Mouse (Mus musculus) midbrain, embryonic 16.5 days (tissue): ENCODE measurements at regions not wholly inside any gene's neighbourhood (a gene's known extent, or its start where the extent isn't known, plus 50 kb on each side); places are given as distances from the start of the nearest gene placed in this dataset.
"Not testable (repeated sequence)": the region's sequence is repeated elsewhere in the genome, so short reads cannot be mapped to it uniquely, and the experiment has no call there.

ENCODE experiments used
- ATAC-seq: fragments of 200-750 bp; cut with Nextera tagmentation; 2 replicates; pipeline ENCODE4 v1.8.0; 2017; ENCODE audit warnings: moderate TSS enrichment
- H3K27ac ChIP-seq: fragments of 300-500 bp; sonication (generic); 2 replicates; pipeline ENCODE4 v1.5.1; 2014; ENCODE audit warnings: mild to moderate bottlenecking, low read length, mixed read lengths
- H3K27me3 ChIP-seq: fragments of 300-500 bp; sonication (generic); 2 replicates; pipeline ENCODE4 v1.6.1; 2014; ENCODE audit warnings: low read depth, low read length, mixed read lengths; ENCODE audit not compliant: control insufficient read depth, insufficient read depth
- H3K36me3 ChIP-seq: fragments of 300-500 bp; sonication (generic); 2 replicates; pipeline ENCODE4 v1.6.1; 2014; ENCODE audit warnings: mild to moderate bottlenecking, low read length, moderate library complexity, mixed read lengths; ENCODE audit not compliant: control insufficient read depth, insufficient read depth
- H3K4me1 ChIP-seq: fragments of 300-500 bp; sonication (generic); 2 replicates; pipeline ENCODE4 v1.6.1; 2014; ENCODE audit warnings: mild to moderate bottlenecking, low read length, mixed read lengths; ENCODE audit not compliant: control insufficient read depth, insufficient read depth
- H3K4me2 ChIP-seq: fragments of 300-500 bp; sonication (generic); 2 replicates; pipeline ENCODE4 v1.6.1; 2014; ENCODE audit warnings: mild to moderate bottlenecking, low read length, mixed read lengths
- H3K4me3 ChIP-seq: fragments of 300-500 bp; sonication (generic); 2 replicates; pipeline ENCODE4 v1.5.1; 2014; ENCODE audit warnings: low read depth, mild to moderate bottlenecking, low read length, moderate library complexity, mixed read lengths
- H3K9ac ChIP-seq: fragments of 300-500 bp; sonication (generic); 2 replicates; pipeline ENCODE4 v1.6.1; 2014; ENCODE audit warnings: low read depth, low read length, mixed read lengths
- H3K9me3 ChIP-seq: fragments of 300-500 bp; sonication (generic); replicated peaks from 2 replicates; pipeline ENCODE4 v1.6.1; 2014; ENCODE audit warnings: mild to moderate bottlenecking, low read length, mixed read lengths; ENCODE audit not compliant: control insufficient read depth, poor library complexity, severe bottlenecking
- WGBS: fragments of 180-500 bp; shearing (Covaris S2); extraction: QIAGEN DNeasy Blood & Tissue Kit; methylation state at CpG from one replicate; pipeline ENCODE4 v1.1.7; 2014; 5-methylcytosine and 5-hydroxymethylcytosine counted together

DNA sequence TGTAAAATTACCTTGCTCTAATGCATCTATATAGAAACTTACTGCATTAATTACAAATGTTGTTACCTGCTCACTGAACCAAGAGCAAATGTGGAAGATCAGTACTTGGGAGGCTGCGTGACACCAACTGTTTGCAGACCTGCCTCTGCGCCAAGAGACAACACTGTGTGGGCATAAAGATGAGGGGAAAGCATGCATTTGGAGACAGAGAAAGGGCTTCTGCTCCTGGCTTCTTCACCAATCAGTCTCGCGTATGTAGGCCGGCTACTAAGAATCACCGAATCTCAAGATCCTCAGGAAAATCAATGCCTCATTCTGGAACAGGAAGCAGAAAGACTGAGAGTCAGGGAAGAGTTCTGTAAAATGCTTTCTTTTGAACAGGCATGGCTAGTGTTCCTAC, 89.6 kb upstream of the Galnt18 start:
- Histone ChIP-seq H3K9ac (no peak overlapping the region), H3K4me2 (no peak overlapping the region), H3K4me3 (no peak overlapping the region), H3K27me3 (no peaks in the 10 kb centered on the region), H3K9me3 (no peaks in the 10 kb centered on the region), H3K4me1 (no peaks in the 10 kb centered on the region), H3K36me3 (no peaks in the 10 kb centered on the region), H3K27ac (no peak overlapping the region)
- ATAC-seq: no peak
- WGBS: 97% methylated on average over 6 of the region's 6 CpGs

DNA sequence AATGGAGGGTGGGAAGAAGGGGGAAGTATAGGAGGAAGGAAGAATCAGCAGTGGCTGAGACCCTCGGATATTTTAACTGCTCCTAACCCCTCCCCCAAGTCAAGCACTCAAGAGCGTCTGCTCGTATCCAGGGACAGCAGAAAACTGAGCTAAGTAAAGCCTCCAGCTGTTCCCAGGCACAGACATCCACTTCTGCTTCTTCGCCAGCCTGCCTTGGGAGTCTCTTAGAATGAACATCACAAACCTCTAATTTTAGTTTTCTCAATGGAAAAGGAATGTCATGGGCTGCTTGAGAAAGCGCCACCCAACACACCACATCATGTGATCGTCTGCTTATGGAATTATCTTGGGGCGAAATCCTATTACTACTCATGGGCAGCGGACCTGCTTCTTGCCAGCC, 83.3 kb upstream of the Galnt18 start:
- Histone ChIP-seq H3K4me3 (no peak overlapping the region), H3K27me3 (no peaks in the 10 kb centered on the region), H3K36me3 (no peaks in the 10 kb centered on the region), H3K4me1 (no peaks in the 10 kb centered on the region), H3K9ac (no peak overlapping the region), H3K9me3 (no peaks in the 10 kb centered on the region), H3K27ac (no peak overlapping the region), H3K4me2 (no peak overlapping the region)
- WGBS: 63% methylated on average over 8 of the region's 8 CpGs
- no peak for ATAC-seq

DNA sequence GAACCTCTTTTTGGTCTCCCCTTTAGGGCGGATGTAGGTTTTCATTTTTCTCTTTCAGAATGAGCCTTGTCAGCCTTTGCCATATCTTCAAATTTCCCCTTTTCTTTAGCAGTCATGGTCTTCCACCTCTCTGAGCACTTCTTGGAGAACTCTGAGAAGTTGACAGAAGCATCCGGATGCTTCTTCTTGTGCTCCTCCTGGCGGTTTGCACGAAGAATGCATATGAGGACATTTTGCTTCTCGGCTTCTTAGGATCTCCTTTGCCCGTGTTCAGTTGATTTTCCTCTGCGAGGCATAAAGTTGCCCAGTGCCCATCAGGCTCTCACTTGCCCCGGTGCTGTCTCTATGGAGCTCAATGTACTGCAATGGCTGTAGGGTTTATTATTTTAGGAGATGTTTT, 78.5 kb upstream of the Galnt18 start:
- H3K36me3 ChIP-seq, H3K27me3 ChIP-seq, H3K4me1 ChIP-seq, H3K4me3 ChIP-seq, H3K27ac ChIP-seq, H3K9me3 ChIP-seq, H3K9ac ChIP-seq, ATAC-seq, H3K4me2 ChIP-seq: not testable (repeated sequence)
- whole genome bisulfite sequencing: 84% methylated on average over 8 of the region's 8 CpGs

DNA sequence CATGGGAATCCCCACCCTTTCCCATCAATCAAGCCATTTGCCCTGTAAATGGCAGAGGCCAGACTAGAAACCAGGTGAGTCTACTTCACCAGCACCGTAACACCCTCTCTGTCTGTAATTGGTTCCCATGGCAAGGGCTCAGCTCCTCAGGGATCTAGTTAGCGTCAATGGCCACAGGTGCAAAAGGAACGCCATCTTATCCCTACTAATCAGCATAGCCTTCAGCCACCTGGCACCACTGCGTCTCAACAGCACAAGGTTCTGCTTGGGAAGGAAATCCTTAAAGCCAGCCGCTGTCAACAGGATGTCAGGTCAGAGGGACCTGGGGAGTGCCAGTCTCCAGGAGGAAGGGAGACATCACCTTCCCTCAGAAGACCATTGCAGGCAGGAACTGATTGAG, 77.2 kb upstream of the Galnt18 start:
- peak; percentile 39; the same call in 1 of the 2 replicates for ATAC-seq
- H3K27ac ChIP-seq: no peak overlapping the region
- no peaks in the 10 kb centered on the region; the same call in 1 of the 2 replicates for H3K4me1 ChIP-seq
- no peak overlapping the region for H3K4me2 ChIP-seq
- H3K27me3 ChIP-seq: no peaks in the 10 kb centered on the region
- H3K4me3 ChIP-seq: no peak overlapping the region
- no peak overlapping the region for H3K9ac ChIP-seq
- no peaks in the 10 kb centered on the region for H3K36me3 ChIP-seq
- no peaks in the 10 kb centered on the region for H3K9me3 ChIP-seq
- WGBS: 47% methylated on average over 5 of the region's 5 CpGs

DNA sequence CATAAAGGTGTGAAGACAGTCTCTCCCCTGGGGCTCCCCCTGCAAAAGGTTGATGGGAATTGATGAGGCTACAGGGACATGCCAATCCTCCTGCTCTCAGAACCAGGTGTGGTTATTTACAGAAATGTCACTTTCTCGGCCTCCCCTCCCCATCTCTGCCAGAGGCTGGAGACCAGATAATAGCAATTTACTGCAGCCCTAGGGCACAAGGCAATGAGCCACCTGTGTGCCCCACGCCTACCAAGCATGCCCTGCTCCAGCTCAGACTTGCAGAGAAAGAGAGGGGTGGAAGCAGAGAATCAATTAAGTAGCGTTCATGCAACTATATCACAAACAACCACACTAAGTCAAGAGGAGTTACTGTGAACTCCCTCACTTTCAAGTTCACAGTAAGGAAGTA, 75.5 kb upstream of the Galnt18 start:
- Histone ChIP-seq H3K27ac (no peak overlapping the region), H3K4me2 (no peak overlapping the region), H3K4me3 (no peak overlapping the region), H3K9ac (no peak overlapping the region), H3K9me3 (no peaks in the 10 kb centered on the region), H3K36me3 (no peaks in the 10 kb centered on the region), H3K27me3 (no peaks in the 10 kb centered on the region), H3K4me1 (no peaks in the 10 kb centered on the region; the same call in 1 of the 2 replicates)
- ATAC-seq: no peak
- WGBS: 68% methylated on average over 3 of the region's 3 CpGs

DNA sequence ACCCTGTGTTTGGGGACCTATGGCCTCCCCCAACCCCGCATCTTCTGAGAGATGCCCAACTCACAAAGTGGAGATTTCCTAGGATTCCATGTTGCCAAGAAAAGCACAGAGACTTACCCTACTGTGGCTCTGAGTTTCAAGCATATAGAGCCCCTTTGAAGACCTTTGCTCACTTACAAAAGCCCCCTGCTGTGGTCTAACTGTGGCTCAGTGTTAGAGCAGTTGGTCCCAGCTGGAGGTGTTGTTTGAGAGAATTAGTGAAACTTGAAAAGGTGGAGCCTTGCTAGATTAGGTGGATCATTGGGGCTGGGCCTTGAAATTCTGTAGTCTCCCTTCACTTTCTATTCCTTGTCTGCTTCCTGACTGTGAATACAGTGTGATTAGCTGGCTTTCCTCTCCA, 66.6 kb upstream of the Galnt18 start:
- no peak for ATAC-seq
- Histone ChIP-seq H3K27ac (no peak overlapping the region), H3K4me3 (no peak overlapping the region), H3K9me3 (no peaks in the 10 kb centered on the region), H3K4me2 (no peak overlapping the region), H3K4me1 (no peaks in the 10 kb centered on the region), H3K36me3 (no peaks in the 10 kb centered on the region), H3K9ac (no peak overlapping the region), H3K27me3 (no peaks in the 10 kb centered on the region)
- WGBS: 28% methylated on average over 1 of the region's 1 CpGs

DNA sequence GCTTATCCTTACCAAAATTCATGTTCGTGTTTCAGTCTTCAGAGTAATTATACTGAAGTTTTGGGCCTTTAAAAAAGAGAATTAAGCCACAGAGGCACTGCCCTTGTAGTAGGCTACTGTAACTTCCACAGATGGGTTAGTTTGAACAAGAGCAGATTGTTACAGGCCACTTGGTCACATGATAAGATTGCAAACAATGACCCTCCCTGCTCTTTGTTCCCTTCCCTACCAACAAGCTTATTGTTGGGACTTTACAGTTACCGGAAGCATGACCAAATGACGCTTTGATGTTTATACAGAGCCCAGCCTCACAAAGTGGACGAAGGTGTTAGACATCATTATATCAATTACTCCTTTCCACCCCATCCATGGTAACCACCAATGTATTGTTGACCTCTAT, 63.9 kb upstream of the Galnt18 start:
- ATAC-seq: no peak
- Histone ChIP-seq H3K4me3 (no peak overlapping the region), H3K4me2 (no peak overlapping the region), H3K4me1 (no peaks in the 10 kb centered on the region), H3K9me3 (no peaks in the 10 kb centered on the region), H3K27me3 (no peaks in the 10 kb centered on the region), H3K36me3 (no peaks in the 10 kb centered on the region), H3K9ac (no peak overlapping the region), H3K27ac (no peak overlapping the region)
- 92% methylated on average over 4 of the region's 4 CpGs for WGBS

DNA sequence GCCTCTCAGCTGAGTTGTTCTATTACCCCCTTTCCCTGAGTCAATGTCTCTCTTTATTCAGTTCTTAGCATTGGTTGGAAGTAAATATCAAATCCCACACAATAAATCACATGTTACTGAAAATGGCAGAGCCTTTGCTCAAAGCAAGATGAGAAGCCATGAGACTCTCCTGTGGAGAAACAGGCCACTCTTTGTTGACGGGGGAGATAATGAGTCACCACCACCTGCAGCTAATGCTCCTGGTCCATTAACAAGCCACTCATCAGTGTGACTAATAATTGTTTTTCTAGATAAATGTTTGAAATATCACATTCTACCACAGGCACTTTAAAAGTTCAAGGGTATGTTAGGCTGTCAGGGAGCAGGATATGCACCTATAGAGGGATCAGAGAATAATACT, 61.0 kb upstream of the Galnt18 start:
- no peaks in the 10 kb centered on the region for H3K27me3 ChIP-seq
- H3K9ac ChIP-seq: no peak overlapping the region
- WGBS: 84% methylated on average over 1 of the region's 1 CpGs
- H3K4me2 ChIP-seq: no peak overlapping the region
- H3K27ac ChIP-seq: no peak overlapping the region
- H3K9me3 ChIP-seq: no peaks in the 10 kb centered on the region
- H3K4me3 ChIP-seq: no peak overlapping the region
- no peak for ATAC-seq
- H3K36me3 ChIP-seq: no peaks in the 10 kb centered on the region
- H3K4me1 ChIP-seq: no peaks in the 10 kb centered on the region

DNA sequence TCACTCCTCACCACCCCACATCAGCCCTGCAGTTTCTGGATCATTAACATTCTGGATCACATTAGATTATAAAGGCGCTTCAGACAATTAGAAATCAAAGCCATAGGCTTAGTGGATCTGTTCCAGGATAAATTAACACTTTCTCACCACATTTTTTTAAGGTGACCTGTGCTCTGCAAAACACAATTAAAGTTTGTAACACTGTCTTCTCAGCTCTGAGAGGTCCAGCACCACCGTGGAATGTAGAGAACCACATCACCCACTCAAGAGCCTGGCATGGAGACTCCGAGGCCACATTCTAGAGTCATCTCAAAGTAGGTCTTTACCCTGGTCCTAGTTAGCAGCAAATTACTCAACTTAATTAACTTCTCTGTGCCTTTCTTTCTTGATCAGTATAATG, 58.4 kb upstream of the Galnt18 start:
- no peaks in the 10 kb centered on the region for H3K4me1 ChIP-seq
- no peaks in the 10 kb centered on the region for H3K36me3 ChIP-seq
- no peak for ATAC-seq
- H3K27ac ChIP-seq: no peak overlapping the region
- 81% methylated on average over 3 of the region's 3 CpGs for WGBS
- H3K27me3 ChIP-seq: no peaks in the 10 kb centered on the region
- no peak overlapping the region for H3K4me3 ChIP-seq
- no peak overlapping the region for H3K9ac ChIP-seq
- no peak overlapping the region for H3K4me2 ChIP-seq
- no peaks in the 10 kb centered on the region for H3K9me3 ChIP-seq

DNA sequence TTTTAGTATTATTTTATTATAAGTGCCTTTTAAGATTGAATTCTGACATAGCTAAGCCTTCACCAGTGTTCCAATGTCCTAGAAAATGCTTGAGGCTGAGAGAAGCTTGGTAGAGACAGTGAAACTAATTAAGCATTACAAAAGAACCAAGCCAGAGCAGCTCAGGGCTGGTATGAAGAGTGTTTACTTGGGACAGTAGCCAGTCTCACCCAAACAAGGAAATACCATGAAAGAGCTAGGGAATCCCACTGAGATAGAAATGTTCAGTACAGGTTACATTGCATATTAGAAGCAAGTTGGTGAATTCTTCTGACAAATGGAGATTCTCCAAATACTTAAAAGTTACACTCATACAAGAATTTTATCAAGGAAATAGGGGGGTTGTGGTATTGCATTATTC, 54.6 kb upstream of the Galnt18 start:
- not testable (repeated sequence) for H3K36me3 ChIP-seq, ATAC-seq, H3K27ac ChIP-seq, H3K9me3 ChIP-seq, H3K4me3 ChIP-seq, H3K9ac ChIP-seq, H3K27me3 ChIP-seq, H3K4me2 ChIP-seq, H3K4me1 ChIP-seq
